Comparison of ENCODE assay signal across 14 mouse cellular contexts in the genomic region with DNA sequence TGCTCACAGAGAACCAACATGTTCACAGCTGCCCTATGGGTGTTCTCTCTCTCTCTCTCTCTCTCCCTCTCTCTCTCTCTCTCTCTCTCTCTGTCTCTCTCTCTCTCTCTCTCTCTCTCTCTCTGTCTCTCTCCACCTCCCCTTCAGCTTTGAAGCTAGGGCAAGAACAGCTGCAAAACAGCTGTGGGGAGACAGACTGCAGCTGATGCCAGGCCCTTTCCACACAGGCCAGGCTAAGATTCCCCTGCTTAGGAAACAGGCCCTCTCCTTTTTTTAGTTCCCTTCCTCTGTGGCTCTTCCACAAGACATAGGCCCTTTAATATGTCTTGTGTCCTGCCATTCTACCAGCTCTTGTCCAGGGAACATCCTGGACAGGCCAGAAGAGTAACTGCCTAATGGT. TPM values are rescaled to one million over a fixed set of nuclear protein-coding genes. Genes with fewer than 3 reads are reported as not detected.
A peak's percentile ranks its signal among the peaks of the same experiment; 100 is the strongest.
DNase-seq lines count a peak whose midpoint lies in the region; ATAC-seq and TF ChIP-seq lines count a peak whose summit lies in the region.
"Had no signal": no experiment of that assay in that cellular context is flagged by ENCODE, and none has a peak within 500 bp of the region (broad histone marks: within the 10 kb centered on the region; RNA-seq: fewer than 3 reads in every experiment).

No protein-coding gene starts in this region.

- peak overlapping the region; percentile 53 for H3K27ac ChIP-seq in heart, postnatal 0 days (ENCODE audit: low read depth)
- peak overlapping the region; percentile 21; the same call in 1 of the 2 replicates for H3K27ac ChIP-seq in testis, adult 2 months (ENCODE audit: control insufficient read depth, insufficient read depth, low read depth, low read length)
- peak overlapping the region; percentile 67 for H3K27ac ChIP-seq in limb, embryonic 13.5 days
- H3K27ac ChIP-seq: left cerebral cortex, adult 2 months; neural tube, embryonic 15.5 days had no signal

- no peak for TF ChIP-seq CTCF in heart, postnatal 0 days (IDR thresholded peaks at IDR 0.05; ENCODE audit: low read depth)
- no peak for TF ChIP-seq CTCF in testis, adult 2 months (IDR thresholded peaks at IDR 0.05; ENCODE audit: control insufficient read depth, insufficient read depth, insufficient replicate concordance, low read depth, low read length)

- intact Hi-C loops in heart, postnatal 25 days (cut with DNase I): no loop called here

- no peak for ATAC-seq in heart, postnatal 0 days (ENCODE audit: insufficient read depth, low read depth)
- no peak for ATAC-seq in limb, embryonic 13.5 days (ENCODE audit: low FRiP score, low read depth)
- ATAC-seq: liver, postnatal 0 days had no signal

- no peak overlapping the region for H3K4me2 ChIP-seq in heart, postnatal 0 days (ENCODE audit: low read depth, low read length)
- H3K4me2 ChIP-seq in limb, embryonic 13.5 days (replicated peaks): no peak overlapping the region
- H3K4me2 ChIP-seq: neural tube, embryonic 15.5 days had no signal

- no peak for TF ChIP-seq EP300 in heart, postnatal 0 days (IDR thresholded peaks at IDR 0.05; ENCODE audit: low read depth)

- no peaks in the 10 kb centered on the region for H3K9me3 ChIP-seq in heart, postnatal 0 days (replicated peaks; ENCODE audit: control insufficient read depth, low read length)
- H3K9me3 ChIP-seq in limb, embryonic 13.5 days: no peaks in the 10 kb centered on the region
- H3K9me3 ChIP-seq: neural tube, embryonic 15.5 days had no signal

- no peak for DNase-seq in heart, postnatal 0 days (ENCODE audit: low spot score)
- no peak for DNase-seq in heart, postnatal 25 days (ENCODE audit: low spot score)
- DNase-seq in testis, postnatal 14 days (ENCODE audit: low spot score): no peak
- DNase-seq in cerebellum, adult 9-10 months: no peak
- DNase-seq in left cerebral cortex, adult 8-10 months (ENCODE audit: low spot score in 2 of 2): no peak
- DNase-seq: adrenal gland, postnatal 36 days; cerebellum, adult 11-12 months; liver, postnatal 0 days; midbrain, embryonic 14.5 days had no signal

- H3K4me3 ChIP-seq in heart, postnatal 0 days (ENCODE audit: low read depth, low read length): no peak overlapping the region
- no peak overlapping the region for H3K4me3 ChIP-seq in testis, adult 2 months (ENCODE audit: control insufficient read depth, low read depth, low read length)
- H3K4me3 ChIP-seq in limb, embryonic 13.5 days: no peak overlapping the region
- H3K4me3 ChIP-seq: left cerebral cortex, adult 2 months; neural tube, embryonic 15.5 days had no signal

- H3K27me3 ChIP-seq in heart, postnatal 0 days (ENCODE audit: control insufficient read depth, insufficient read depth, low read length): no peaks in the 10 kb centered on the region
- no peaks in the 10 kb centered on the region for H3K27me3 ChIP-seq in testis, adult 2 months (ENCODE audit: control insufficient read depth, insufficient read depth, low read length)
- H3K27me3 ChIP-seq in limb, embryonic 13.5 days: peaks cover 8% of the 10 kb centered on the region; the same call in 1 of the 2 replicates
- H3K27me3 ChIP-seq: neural tube, embryonic 15.5 days had no signal

- H3K9ac ChIP-seq in heart, postnatal 0 days (replicated peaks; ENCODE audit: low read depth, low read length): no peak overlapping the region
- H3K9ac ChIP-seq in limb, embryonic 13.5 days: no peak overlapping the region
- H3K9ac ChIP-seq: liver, postnatal 0 days; neural tube, embryonic 15.5 days had no signal

- H3K36me3 ChIP-seq in heart, postnatal 0 days (replicated peaks; ENCODE audit: control insufficient read depth, insufficient read depth, low read length): no peaks in the 10 kb centered on the region
- H3K36me3 ChIP-seq in testis, adult 2 months (ENCODE audit: control insufficient read depth, insufficient read depth, low read length): no peaks in the 10 kb centered on the region
- no peaks in the 10 kb centered on the region for H3K36me3 ChIP-seq in limb, embryonic 13.5 days
- H3K36me3 ChIP-seq: neural tube, embryonic 15.5 days had no signal

- H3K4me1 ChIP-seq in heart, postnatal 0 days (ENCODE audit: control insufficient read depth, insufficient read depth): no peaks in the 10 kb centered on the region
- H3K4me1 ChIP-seq in testis, adult 2 months (ENCODE audit: control insufficient read depth, insufficient read depth, low read length): peaks cover 2% of the 10 kb centered on the region
- peaks cover 41% of the 10 kb centered on the region for H3K4me1 ChIP-seq in limb, embryonic 13.5 days
- H3K4me1 ChIP-seq: neural tube, embryonic 15.5 days had no signal

- no peak for TF ChIP-seq POLR2A in testis, adult 2 months (IDR thresholded peaks at IDR 0.05; ENCODE audit: control insufficient read depth, low read depth, low read length)

RNA-seq across cellular contexts. Expression of a gene that starts 3.7 kb away (rescaled TPM):
- 198 and 304 TPM in 2 replicates for total RNA-seq in heart, postnatal 0 days (2014; rRNA removed; ENCODE audit: low replicate concordance)
- polyA plus RNA-seq in heart, postnatal 0 days (2015; fragmentation: Nextera tagmentation; extraction: Ambion mirVana): 61.6 and 64.1 TPM in 2 replicates
- 100 to 1,000 TPM; 213 to 224 TPM for total RNA-seq in heart, postnatal 25 days (2021)
- 32.9 and 54.4 TPM in 2 replicates for polyA plus RNA-seq in testis, adult 2 months (2012; rRNA removed)
- 67.7 and 68.8 TPM in 2 replicates for polyA plus RNA-seq in limb, embryonic 13.5 days (2015; fragmentation: Nextera tagmentation; extraction: Ambion mirVana)
- 10 to 100 TPM; 18.7 to 23.5 (median 19.3) TPM for total RNA-seq in left cerebral cortex, adult 8-10 months (2022)
- total RNA-seq: granulocyte monocyte progenitor cell, adult 5-6 weeks had no signal

RNA-seq across cellular contexts. Expression of a gene that starts 20.8 kb away (rescaled TPM):
- total RNA-seq in heart, postnatal 0 days (2014; rRNA removed; ENCODE audit: low replicate concordance): 15.6 and 23.2 TPM in 2 replicates
- polyA plus RNA-seq in heart, postnatal 0 days (2015; fragmentation: Nextera tagmentation; extraction: Ambion mirVana): 33.3 and 34.7 TPM in 2 replicates
- total RNA-seq in heart, postnatal 25 days (2021): 1 to 10 TPM; 4.8 to 6.2 TPM
- polyA plus RNA-seq in testis, adult 2 months (2012; rRNA removed): 26.9 and 34.0 TPM in 2 replicates
- polyA plus RNA-seq in limb, embryonic 13.5 days (2015; fragmentation: Nextera tagmentation; extraction: Ambion mirVana): 77.0 and 85.2 TPM in 2 replicates
- total RNA-seq in left cerebral cortex, adult 8-10 months (2022): 10 to 100 TPM in 3 of 4 experiments, 1 to 10 TPM in 1; 7.9 to 13.2 (median 11.8) TPM

RNA-seq across cellular contexts. Expression of a gene that starts 23.2 kb away (rescaled TPM):
- total RNA-seq in heart, postnatal 0 days (2014; rRNA removed; ENCODE audit: low replicate concordance): 0.53 and 1.1 TPM in 2 replicates
- polyA plus RNA-seq in heart, postnatal 0 days (2015; fragmentation: Nextera tagmentation; extraction: Ambion mirVana): 0.14 and 0.20 TPM in 2 replicates
- total RNA-seq in heart, postnatal 25 days (2021): under 1 TPM in 1 of 2 experiments, not detected in 1; 0.08 TPM
- polyA plus RNA-seq in testis, adult 2 months (2012; rRNA removed): 1.7 and 3.1 TPM in 2 replicates
- 0.24 and 0.31 TPM in 2 replicates for polyA plus RNA-seq in limb, embryonic 13.5 days (2015; fragmentation: Nextera tagmentation; extraction: Ambion mirVana)
- 10 to 100 TPM; 91.0 to 100.0 (median 95.1) TPM for total RNA-seq in left cerebral cortex, adult 8-10 months (2022)
- total RNA-seq: granulocyte monocyte progenitor cell, adult 5-6 weeks had no signal
- polyA plus RNA-seq: liver, postnatal 0 days had no signal

RNA-seq across cellular contexts. Expression of a gene that starts 44.5 kb away (rescaled TPM):
- total RNA-seq in heart, postnatal 0 days (2014; rRNA removed; ENCODE audit: low replicate concordance): not detected in 2 replicates
- not detected in 2 replicates for polyA plus RNA-seq in heart, postnatal 0 days (2015; fragmentation: Nextera tagmentation; extraction: Ambion mirVana)
- total RNA-seq in heart, postnatal 25 days (2021): not detected
- polyA plus RNA-seq in testis, adult 2 months (2012; rRNA removed): not detected in 2 replicates
- not detected in 2 replicates for polyA plus RNA-seq in limb, embryonic 13.5 days (2015; fragmentation: Nextera tagmentation; extraction: Ambion mirVana)
- total RNA-seq in left cerebral cortex, adult 8-10 months (2022): not detected
- total RNA-seq: adrenal gland, postnatal 36 days; granulocyte monocyte progenitor cell, adult 5-6 weeks; left cerebral cortex, adult 2 months had no signal
- polyA plus RNA-seq: liver, postnatal 0 days; midbrain, embryonic 14.5 days; neural tube, embryonic 15.5 days had no signal

Comparison
In these comparisons a context has a peak if more than half of its experiments do, and no peak if none do; other contexts are left out.
1. RNA of a gene that starts 23.2 kb away (total RNA-seq): 91.0 to 100.0 TPM in left cerebral cortex, adult 8-10 months; 0.53 to 1.1 TPM in heart, postnatal 0 days and 0.08 TPM in heart, postnatal 25 days; every median in the first group is over 10 times any median in the second.
2. Peak in every context shown above with its lines, with median percentiles within 50 percentile points of each other: H3K27ac ChIP-seq.